In genomic region chr14:45529411-45530363, GRCm38 (mm10) we compare ENCODE assay signal across 8 mouse cellular contexts. TPM values are rescaled to one million over a fixed set of nuclear protein-coding genes. Genes with fewer than 3 reads are reported as not detected.
DNase-seq lines count a peak whose midpoint lies in the region; ATAC-seq and TF ChIP-seq lines count a peak whose summit lies in the region.

TSS of gene Fermt2 (minus strand) at chr14:45530118.

- no peak for TF ChIP-seq CTCF in Patski (IDR thresholded peaks at IDR 0.05)

- ATAC-seq in Patski: peak; percentile 89
- ATAC-seq in hematopoietic stem cell, adult 5-6 weeks (replicated peaks in 1 of 2; ENCODE audit: insufficient read depth in 1 of 2, low FRiP score in 2 of 2, low TSS enrichment in 1 of 2, low read depth in 1 of 2, poor library complexity in 2 of 2, severe bottlenecking in 2 of 2): peak; percentile 41 to 46
- peak; percentile 91 for ATAC-seq in lung, embryonic 16.5 days (ENCODE audit: low read depth)
- ATAC-seq in megakaryocyte-erythroid progenitor cell, adult 5-6 weeks (replicated peaks; ENCODE audit: low FRiP score, low TSS enrichment, poor library complexity, severe bottlenecking): no peak

- peak within 1 kb of the TSS; percentile 72 for H3K4me2 ChIP-seq in lung, embryonic 16.5 days (ENCODE audit: low read depth, low read length)

- H3K9ac ChIP-seq in lung, embryonic 16.5 days (ENCODE audit: low read length): peak within 1 kb of the TSS; percentile 90

- WGBS in lung, embryonic 16.5 days: under 1% methylated on average over 87 of the region's 126 CpGs

- POLR2A ChIA-PET in Patski (lab: Charles Lee): interaction anchor here (0.7 to 1.5 kb wide), 4 partner anchors 11 to 89 kb away, joined by 3 to 5 read pairs (median 4); no protein-coding TSS in a partner anchor

- H3K4me1 ChIP-seq in lung, embryonic 16.5 days (replicated peaks; ENCODE audit: control insufficient read depth, insufficient read depth, low read length): peaks cover 21% of the 10 kb centered on the region

- H3K9me3 ChIP-seq in lung, embryonic 16.5 days (ENCODE audit: control insufficient read depth, low read length): no peaks in the 10 kb centered on the region

- peak within 1 kb of the TSS; percentile 98 for H3K27ac ChIP-seq in lung, embryonic 16.5 days (ENCODE audit: low read length)

- CTCF ChIA-PET in Patski (lab: Charles Lee): no interaction called here

- DNase-seq in Patski (ENCODE audit: low read depth, low spot score): no peak
- DNase-seq in cerebellum, adult 9-11 months: peak; percentile 87
- DNase-seq in frontal cortex, postnatal 10 days (ENCODE audit: low spot score in 2 of 2): peak; percentile 58 to 78
- peak; percentile 77 to 86 for DNase-seq in layer of hippocampus, postnatal 10 days (ENCODE audit: low spot score in 2 of 2)
- peak; percentile 74 for DNase-seq in retina, postnatal 7 days (ENCODE audit: low read depth, low spot score)

- H3K27me3 ChIP-seq in Patski: no peaks in the 10 kb centered on the region
- no peaks in the 10 kb centered on the region for H3K27me3 ChIP-seq in lung, embryonic 16.5 days (ENCODE audit: control insufficient read depth, insufficient read depth, low read depth, low read length)

- H3K36me3 ChIP-seq in lung, embryonic 16.5 days (ENCODE audit: control insufficient read depth, insufficient read depth, low read length): 0 out of 2 replicates have a peak, but pooled peaks cover 3% of the 10 kb centered on the region

- H3K4me3 ChIP-seq in lung, embryonic 16.5 days (ENCODE audit: low read length): peak within 1 kb of the TSS; percentile 83

- in situ Hi-C loops in Patski (cut with MboI; ENCODE audit: low pct_unique_long_range_greater_than_20kb): no loop called here

RNA-seq across cellular contexts. Expression of gene Fermt2, which starts in this region (rescaled TPM):
- 144 TPM for polyA plus RNA-seq in Patski (2021)
- total RNA-seq in hematopoietic stem cell, adult 5-6 weeks (2017): 0.75 TPM in 1 of 2 replicates, not detected in the other
- total RNA-seq in layer of hippocampus, postnatal 10 days (2021): 100 to 1,000 TPM in 1 of 2 experiments, 10 to 100 TPM in 1; 90.8 to 117 TPM
- polyA plus RNA-seq in lung, embryonic 16.5 days (2015; fragmentation: Nextera tagmentation; extraction: Ambion mirVana): 276 and 304 TPM in 2 replicates
- not detected in 2 replicates for total RNA-seq in megakaryocyte-erythroid progenitor cell, adult 5-6 weeks (2014; fragmentation: Nextera tagmentation)
- total RNA-seq in megakaryocyte-erythroid progenitor cell, adult 5-6 weeks (2017): not detected in 2 replicates

Comparison
In these comparisons a context has a peak if more than half of its experiments do, and no peak if none do; other contexts are left out.
1. RNA of gene Fermt2 (total RNA-seq): 90.8 to 117 TPM in layer of hippocampus, postnatal 10 days; 0.75 TPM in hematopoietic stem cell, adult 5-6 weeks and not detected in megakaryocyte-erythroid progenitor cell, adult 5-6 weeks; every median in the first group is over 10 times any median in the second.
2. Peak in ATAC-seq in hematopoietic stem cell, adult 5-6 weeks; RNA of the gene not detected or under 1 TPM.